Mouse (Mus musculus) lung, postnatal 0 days (tissue): ENCODE results near the gene Olfr45.

Experiments used
- CTCF ChIP-seq: IDR thresholded peaks from 2 replicates; pipeline ENCODE4 v1.5.1; 2016; ENCODE audit warnings: antibody characterized with exemption, mild to moderate bottlenecking
- EP300 ChIP-seq: IDR thresholded peaks from 2 replicates; pipeline ENCODE4 v1.6.1; 2016; ENCODE audit warnings: antibody characterized with exemption, mild to moderate bottlenecking, control low read depth

DNA sequence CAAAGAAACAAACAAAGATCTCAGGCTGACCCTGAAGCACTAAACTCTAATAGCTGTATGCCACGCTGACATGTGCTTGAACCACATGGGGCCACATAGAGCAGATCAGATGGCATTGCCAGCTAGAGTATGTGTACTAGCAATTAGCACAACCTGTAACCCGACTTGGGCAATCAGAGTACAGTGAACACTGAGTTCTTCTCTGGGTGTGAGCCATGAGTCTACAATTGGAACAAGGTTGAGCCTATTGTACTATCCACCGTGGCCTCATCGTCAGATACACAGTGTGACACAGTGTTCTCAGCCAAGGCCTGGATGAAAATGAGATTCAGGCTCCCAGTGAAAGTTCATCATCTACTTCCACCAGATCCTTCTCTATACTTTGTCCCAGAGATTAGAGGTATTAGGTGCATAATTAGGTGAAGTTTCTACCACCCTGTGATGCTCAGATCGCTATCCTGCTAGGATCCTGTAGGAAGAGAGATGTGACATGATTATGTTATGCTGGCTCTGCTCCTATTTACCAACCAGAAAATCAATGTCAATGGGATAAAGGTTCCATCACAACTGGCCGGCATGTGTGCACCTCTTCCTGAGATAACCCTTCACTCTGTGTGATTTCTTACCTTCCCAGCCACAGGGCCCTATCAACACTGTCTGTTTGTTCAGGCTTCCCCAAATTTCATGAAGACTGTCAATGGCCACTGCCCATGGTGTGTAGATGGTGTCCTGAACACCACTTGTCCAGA, 26.0 kb downstream of the Olfr45 start:
- no peak for TF ChIP-seq CTCF
- no peak for TF ChIP-seq EP300
